9 mouse cellular contexts compared by ENCODE assay signal in genomic region chr15:30029257-30029899, GRCm38 (mm10).
DNase-seq lines count a peak whose midpoint lies in the region; ATAC-seq lines count a peak whose summit lies in the region.
"Had no signal": no experiment of that assay in that cellular context is flagged by ENCODE, and none has a peak within 500 bp of the region (broad histone marks: within the 10 kb centered on the region; RNA-seq: fewer than 3 reads in every experiment).

No protein-coding gene starts in this region.

- peak; percentile 2 for DNase-seq in heart, adult 8-10 months (ENCODE audit: low spot score)
- DNase-seq in heart, adult 11 months: no peak
- peak; percentile 20 for DNase-seq in adrenal gland, adult 2 months
- DNase-seq in embryo, embryonic 11 days: peak; percentile 74
- DNase-seq in hindbrain, embryonic 11.5 days (ENCODE audit: low spot score): peak; percentile 74
- peak; percentile 45 to 71 for DNase-seq in layer of hippocampus, postnatal 36 days
- DNase-seq in thymus, postnatal 14 days: peak; percentile 11

- no peak overlapping the region for H3K9ac ChIP-seq in hindbrain, embryonic 11.5 days (ENCODE audit: low read depth, low read length)
- H3K9ac ChIP-seq in midbrain, embryonic 12.5 days (replicated peaks): no peak overlapping the region

- no peak overlapping the region for H3K4me2 ChIP-seq in hindbrain, embryonic 11.5 days (replicated peaks; ENCODE audit: low read depth, low read length)
- H3K4me2 ChIP-seq in midbrain, embryonic 12.5 days (replicated peaks): no peak overlapping the region

- ATAC-seq in hindbrain, embryonic 11.5 days (ENCODE audit: low FRiP score): peak; percentile 72
- ATAC-seq in midbrain, embryonic 12.5 days (ENCODE audit: low FRiP score, low read depth): peak; percentile 44; the same call in 1 of the 2 replicates

- H3K9me3 ChIP-seq in hindbrain, embryonic 11.5 days (ENCODE audit: control insufficient read depth, low read length): no peaks in the 10 kb centered on the region
- H3K9me3 ChIP-seq in midbrain, embryonic 12.5 days: 0 out of 2 replicates have a peak, but pooled peaks cover 4% of the 10 kb centered on the region

- no peaks in the 10 kb centered on the region for H3K4me1 ChIP-seq in hindbrain, embryonic 11.5 days (replicated peaks; ENCODE audit: control insufficient read depth, insufficient read depth, low read length)
- no peaks in the 10 kb centered on the region for H3K4me1 ChIP-seq in midbrain, embryonic 12.5 days

- no peaks in the 10 kb centered on the region for H3K27me3 ChIP-seq in hindbrain, embryonic 11.5 days (ENCODE audit: control insufficient read depth, insufficient read depth, low read length)
- H3K27me3 ChIP-seq in midbrain, embryonic 12.5 days: no peaks in the 10 kb centered on the region

- H3K4me3 ChIP-seq in hindbrain, embryonic 11.5 days (ENCODE audit: low read depth, low read length): no peak overlapping the region
- no peak overlapping the region for H3K4me3 ChIP-seq in midbrain, embryonic 12.5 days

- no peaks in the 10 kb centered on the region for H3K36me3 ChIP-seq in hindbrain, embryonic 11.5 days (ENCODE audit: control insufficient read depth, insufficient read depth, low read length)
- H3K36me3 ChIP-seq in midbrain, embryonic 12.5 days: no peaks in the 10 kb centered on the region

- WGBS in hindbrain, embryonic 11.5 days: 67% methylated on average over 4 of the region's 4 CpGs
- WGBS in midbrain, embryonic 12.5 days: 58% methylated on average over 4 of the region's 4 CpGs

- no peak overlapping the region for H3K27ac ChIP-seq in hindbrain, embryonic 11.5 days (ENCODE audit: low read depth, low read length)
- no peak overlapping the region for H3K27ac ChIP-seq in midbrain, embryonic 12.5 days (replicated peaks)
- H3K27ac ChIP-seq: macrophage had no signal
